Mouse (Mus musculus): ENCODE measurements around the gene Kat6b.
A peak's percentile ranks its signal among the peaks of the same experiment; 100 is the strongest.

Gene Kat6b

DNA sequence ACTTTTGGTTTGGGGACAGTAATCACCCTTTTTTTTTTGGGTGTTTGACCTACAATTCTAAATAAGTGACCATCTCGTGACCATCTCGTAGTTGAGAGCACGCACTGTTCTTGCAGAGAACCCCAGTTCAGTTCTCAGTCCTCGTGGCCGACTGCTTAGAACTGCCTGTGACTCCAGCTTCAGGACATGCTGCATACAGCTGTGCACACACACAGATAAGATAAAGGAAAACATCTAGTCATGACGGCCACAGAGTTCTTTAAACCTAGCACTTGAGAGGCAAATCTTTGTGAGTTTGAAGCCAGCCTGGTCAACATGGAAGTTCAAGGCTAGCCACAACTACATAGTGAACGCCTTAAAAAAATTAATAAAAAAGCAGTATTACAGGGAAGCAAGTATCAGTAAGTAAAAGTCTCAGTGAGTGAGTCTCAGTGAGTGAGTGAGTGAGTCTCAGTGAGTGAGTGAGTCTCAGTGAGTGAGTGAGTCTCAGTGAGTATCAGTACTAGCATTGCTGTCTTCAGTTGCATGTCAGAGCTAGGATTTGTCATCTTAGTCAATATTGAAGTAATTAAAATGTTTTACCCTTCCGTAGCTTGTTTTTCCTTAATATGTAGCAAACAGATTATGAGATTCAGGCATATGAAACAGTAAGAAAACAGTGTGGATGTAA is 80.3 kb downstream of the Kat6b start:
- DNase-seq: no peak

DNA sequence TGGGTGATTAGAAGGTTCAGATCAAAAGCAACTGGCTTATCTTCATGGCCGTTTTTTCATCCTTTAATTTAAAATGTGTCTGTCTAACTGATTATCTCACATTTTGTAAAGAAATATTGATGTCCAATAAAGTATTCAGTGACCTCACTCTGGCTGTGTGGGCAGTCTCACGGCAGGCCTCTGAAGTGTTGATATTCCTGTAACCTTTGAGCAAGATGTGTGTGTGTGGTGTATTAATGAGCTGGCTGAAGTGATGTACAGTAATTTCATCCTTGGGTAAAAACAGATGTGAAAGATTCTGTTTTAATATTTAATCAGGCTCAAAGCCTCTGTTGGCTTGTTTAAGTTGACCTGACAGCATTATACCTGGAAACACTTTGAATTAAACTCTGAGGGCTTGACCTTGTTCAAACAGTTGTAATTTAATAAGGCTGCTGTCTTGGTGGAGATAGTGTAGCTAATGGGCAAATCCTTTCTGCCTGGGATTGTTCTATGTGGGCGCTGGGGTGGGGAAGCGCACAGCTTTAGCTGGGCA is 82.4 kb downstream of the Kat6b start:
- DNase-seq: no peak

GRCm38 (mm10) chr14:21565541-21566353 is 84.5 kb downstream of the Kat6b start:
- no peak for DNase-seq

GRCm38 (mm10) chr14:21567293-21567984 is 86.2 kb downstream of the Kat6b start:
- DNase-seq: no peak

DNA sequence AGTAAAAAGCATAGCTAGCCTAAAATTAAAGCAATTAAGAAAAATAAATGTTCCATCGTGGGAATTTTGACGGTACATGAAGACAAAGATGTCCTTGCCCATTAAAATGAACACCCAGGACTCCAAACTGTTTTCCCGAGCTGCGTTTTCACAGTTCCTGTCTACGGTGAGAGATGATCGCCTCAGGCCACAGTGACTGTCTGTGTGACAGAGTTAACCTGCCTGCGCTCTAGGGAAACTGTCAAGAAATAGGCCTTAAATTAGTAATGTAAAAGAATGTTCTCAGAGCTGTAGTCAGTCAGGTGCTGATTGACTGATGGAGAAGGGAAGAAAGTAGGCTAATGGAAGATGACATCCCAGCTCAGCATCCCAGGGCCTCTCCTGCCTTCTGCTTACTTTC is 87.6 kb downstream of the Kat6b start:
- DNase-seq: no peak

DNA sequence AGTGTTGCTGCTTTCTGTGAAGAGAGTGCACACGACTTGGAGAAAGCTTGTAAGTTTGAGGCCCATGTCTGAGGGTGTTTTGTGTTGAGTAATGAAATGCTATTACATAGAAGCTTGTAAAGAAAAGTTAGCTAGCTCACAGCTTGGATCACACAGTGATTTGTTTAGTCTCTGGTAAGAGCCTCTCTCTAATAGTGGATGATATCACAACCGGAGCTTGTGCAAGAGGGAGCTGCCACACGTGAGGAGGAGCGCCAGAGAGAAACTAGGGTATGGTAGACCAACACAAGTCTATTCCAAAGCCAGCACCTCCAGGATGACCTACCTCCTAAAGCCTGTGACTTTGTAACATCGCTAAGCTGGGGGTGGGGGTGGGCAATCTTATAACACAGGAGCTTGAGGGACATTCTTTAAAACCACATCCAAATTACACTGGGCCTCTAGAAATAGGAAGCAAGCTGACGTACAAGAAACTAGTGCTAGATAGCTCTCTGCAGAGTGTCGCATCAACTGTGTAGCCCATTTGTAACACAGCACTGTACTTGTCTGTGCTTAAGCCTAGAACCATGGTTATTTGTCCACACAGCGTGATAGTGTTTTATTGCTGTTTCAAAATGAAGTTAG is 93.6 kb downstream of the Kat6b start:
- no peak for DNase-seq

GRCm38 (mm10) chr14:21576867-21577266 is 95.6 kb downstream of the Kat6b start:
- DNase-seq: no peak

GRCm38 (mm10) chr14:21581198-21581597 is 100.0 kb downstream of the Kat6b start:
- DNase-seq: no peak

DNA sequence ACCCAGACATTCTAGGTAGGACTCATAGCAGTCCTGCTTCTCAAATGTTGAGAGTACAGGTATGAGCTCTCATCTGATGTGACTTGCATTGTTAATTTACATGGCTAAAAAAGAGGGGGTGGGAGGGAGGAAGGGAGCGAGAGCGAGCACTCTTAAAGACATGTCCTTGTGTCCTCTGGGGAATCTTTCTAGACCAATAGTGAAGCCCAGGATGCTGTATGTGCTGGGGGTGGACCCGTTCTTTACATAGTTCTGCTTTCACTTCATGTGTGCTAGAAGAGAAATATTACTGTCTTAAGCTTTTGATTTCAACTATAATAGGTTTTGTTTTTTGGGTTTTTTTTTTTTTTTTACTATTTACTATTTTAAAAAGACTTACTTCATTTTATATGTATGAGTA is 101.1 kb downstream of the Kat6b start:
- DNase-seq: no peak

DNA sequence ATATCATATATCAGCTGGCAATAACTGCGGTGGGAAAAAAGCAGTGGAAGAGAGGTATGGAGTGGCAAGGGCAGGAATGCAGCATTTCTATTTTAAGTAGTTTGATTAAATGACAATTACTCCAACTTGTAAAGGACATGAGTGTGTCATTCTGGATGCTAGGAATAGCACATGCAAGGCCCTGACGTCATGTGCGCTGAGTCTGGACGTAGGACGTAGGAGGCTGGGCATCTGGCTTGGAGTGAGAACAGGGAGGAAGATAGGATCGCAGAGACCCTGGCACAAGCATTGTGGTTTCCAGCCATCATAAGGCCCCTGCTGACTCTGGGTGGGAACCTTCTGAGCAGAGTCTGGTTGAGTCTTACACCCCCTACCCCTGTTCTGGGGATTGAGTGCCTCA is 101.8 kb downstream of the Kat6b start:
- DNase-seq: no peak

DNA sequence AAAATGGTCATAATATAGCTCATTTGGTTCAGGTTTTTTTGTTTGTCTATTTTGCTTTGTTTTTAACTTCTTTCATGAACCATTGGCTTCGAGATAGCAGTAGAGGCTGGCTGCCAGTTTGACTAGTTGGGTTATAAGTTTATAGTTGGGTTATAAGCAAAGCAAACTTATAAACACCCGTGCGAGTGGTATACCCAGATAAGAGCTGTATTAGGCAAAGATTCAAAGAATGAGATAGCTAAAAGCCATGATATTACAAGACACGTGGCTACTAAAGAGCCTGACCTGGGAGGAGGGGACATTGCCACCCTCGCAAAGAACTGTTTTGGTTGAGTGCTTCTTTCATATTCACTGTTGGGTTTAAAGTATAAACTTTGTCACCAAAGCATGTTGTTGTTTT is 102.6 kb downstream of the Kat6b start:
- DNase-seq: no peak

GRCm38 (mm10) chr14:21584468-21585135 is 103.4 kb downstream of the Kat6b start:
- DNase-seq: no peak

DNA sequence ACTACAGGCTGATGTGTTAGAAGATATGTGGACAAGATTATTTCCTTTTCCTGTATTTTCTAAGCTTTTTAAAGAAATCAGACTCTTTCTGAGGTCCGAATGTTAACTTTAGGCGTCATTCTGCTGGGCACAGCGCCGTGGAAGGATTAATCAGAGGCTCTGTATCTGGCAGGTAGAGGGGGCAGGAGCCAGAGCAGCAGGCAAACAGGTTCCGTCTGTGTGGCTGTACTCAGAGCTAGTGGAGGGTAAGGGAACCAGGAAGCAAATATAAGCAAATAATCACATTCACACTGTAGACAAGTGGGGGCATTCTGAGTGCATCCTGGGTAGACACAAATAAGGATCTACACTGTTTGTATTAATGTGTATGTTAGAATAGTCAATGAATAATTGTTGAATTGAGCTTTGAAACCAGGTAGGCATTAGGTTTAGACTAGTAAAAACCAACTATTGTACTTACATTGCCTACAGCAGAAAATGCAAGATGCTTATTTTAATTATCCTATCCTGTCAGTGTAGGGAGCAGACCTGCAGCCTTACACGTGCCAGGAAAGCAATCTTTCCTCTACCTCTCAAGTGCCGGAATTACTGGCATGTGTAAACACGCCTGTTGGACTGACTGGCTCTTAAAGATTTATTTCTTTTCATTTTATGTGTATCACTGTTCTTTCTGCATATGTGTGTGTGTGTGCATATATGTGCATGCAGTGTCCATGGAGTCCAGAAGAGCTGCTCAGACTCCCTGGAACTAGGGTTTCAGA is 104.4 kb downstream of the Kat6b start:
- DNase-seq: no peak

GRCm38 (mm10) chr14:21586481-21587118 is 105.4 kb downstream of the Kat6b start:
- no peak for DNase-seq

DNA sequence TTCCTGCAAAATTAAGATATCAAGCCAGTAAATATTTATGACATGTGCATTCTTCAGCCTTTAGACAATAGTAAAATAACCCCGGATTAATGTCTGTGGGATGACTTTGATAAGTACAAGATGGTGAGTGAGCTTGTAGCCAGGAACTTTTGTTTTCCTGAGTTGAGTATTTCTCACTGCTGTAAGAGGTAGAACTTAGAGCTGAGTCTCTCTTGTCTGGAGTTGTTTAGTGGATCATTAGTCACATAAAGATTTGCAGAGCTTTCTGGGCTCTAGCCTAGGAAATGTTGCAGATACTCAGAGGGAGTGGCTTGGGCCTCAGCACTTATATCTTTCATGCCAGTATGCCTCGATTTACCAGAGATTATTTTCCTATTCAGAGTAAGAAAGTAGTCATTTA is 106.7 kb downstream of the Kat6b start:
- DNase-seq: no peak

DNA sequence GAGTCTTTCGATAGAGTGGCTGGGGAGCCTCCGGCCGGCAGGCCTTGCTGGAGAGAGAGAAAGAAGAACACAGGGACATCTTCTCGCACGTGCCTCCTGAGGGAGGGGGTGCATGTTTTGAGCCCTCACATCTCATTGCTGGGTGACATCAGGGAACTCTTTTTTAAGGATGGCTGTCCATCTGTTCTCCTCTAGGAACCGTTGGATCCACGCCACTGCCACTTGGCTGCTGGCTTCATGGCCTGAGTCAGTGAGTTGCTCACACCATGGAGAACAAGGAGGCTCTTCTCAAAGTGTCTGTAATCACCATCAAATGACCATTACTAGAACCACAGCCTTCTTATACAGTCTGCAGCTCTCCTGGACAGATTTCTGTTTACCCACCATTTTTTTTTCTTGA is 108.4 kb downstream of the Kat6b start:
- DNase-seq: peak; percentile 87

DNA sequence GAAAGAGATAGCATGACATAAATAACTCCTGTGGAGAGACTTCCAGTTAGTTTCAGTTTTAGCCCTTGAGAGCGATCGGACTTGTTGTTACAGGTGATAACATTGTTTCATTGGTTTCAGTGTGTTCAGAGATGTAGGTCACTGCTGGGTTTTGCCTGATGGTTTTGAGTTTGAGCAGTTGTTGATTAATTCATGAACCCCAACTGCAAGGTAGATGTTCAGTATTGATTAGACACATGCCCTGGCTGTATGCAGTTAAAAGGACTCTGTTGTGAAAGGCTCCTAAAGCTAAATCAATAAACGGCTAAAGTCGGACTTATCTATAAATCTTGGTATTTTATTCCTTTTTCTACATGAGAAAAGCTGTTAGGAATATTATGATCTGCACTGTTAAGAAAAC is 109.0 kb downstream of the Kat6b start:
- DNase-seq: no peak

GRCm38 (mm10) chr14:21592152-21592551 is 110.9 kb downstream of the Kat6b start:
- DNase-seq: no peak

GRCm38 (mm10) chr14:21592985-21593750 is 111.9 kb downstream of the Kat6b start:
- DNase-seq: no peak

DNA sequence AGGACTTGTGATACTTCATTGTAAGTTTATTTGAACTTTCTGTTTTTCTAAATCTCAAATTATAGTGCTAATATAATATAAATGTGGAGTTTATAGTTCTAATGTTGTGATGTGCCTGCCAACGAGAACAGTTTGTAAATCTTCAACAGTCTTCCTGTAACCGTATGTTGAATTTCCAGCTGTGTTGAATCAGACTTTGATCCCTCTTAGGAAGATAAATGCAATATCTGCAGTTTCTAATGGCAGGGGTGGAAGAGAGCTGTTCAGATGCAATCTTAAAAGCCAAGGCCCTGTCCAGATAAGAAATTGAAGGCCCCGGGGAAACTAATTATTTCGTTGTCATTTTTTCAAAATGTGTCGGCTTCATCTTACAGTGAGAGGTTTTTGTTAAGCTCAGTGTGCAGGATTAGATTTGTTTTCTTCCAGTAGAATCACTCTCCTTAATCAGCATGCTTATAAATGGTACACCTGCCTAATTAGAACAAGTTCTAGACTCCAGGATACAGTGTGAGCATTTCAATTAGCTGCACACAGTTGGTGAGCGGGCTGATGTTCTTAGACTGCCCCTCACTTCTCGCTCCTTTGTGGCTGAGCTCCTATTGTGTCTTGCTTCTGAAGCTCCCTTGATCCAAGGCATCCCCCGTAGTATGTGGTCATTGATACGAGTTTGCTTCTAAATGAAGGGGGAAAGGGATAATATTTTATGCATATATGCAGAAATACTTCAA is 118.4 kb downstream of the Kat6b start:
- DNase-seq: no peak

Data from cerebellum, adult 11-12 months (tissue).